Mouse (Mus musculus) heart, postnatal 10 days (tissue): ENCODE data around the gene Gjd3. TPM values are rescaled to one million over a fixed set of nuclear protein-coding genes. Genes with fewer than 3 reads are reported as not detected.
A peak's percentile ranks its signal among the peaks of the same experiment; 100 is the strongest.
"Not testable (repeated sequence)": the region's sequence is repeated elsewhere in the genome, so short reads cannot be mapped to it uniquely, and the experiment has no call there.

Source experiments
- DNase-seq, 2 experiments: peaks; one replicate each; pipeline ENCODE4 v3.0.0; 2021
- intact Hi-C: fragments of 180-260 bp; cut with DNase I; formaldehyde crosslinking; loops from one replicate; pipeline ENCODE4 v1.15.1; 2025
- total RNA-seq, 2 experiments: library from RNA; stranded (reverse); gene quantifications; 2 replicates each; pipeline ENCODE4 v1.2.3; 2021

The Gjd3 gene
- total RNA-seq, 2 experiments from 2014 or later: 1.3 to 2.0 TPM

GRCm38 (mm10) chr11:98937914-98938694 lies 44.7 kb downstream of the Gjd3 start:
- intact Hi-C loops: loop anchor here (2.0 kb wide), 1 partner anchor 23 kb away; no protein-coding TSS in a partner anchor
- DNase-seq: peak; percentile 74

GRCm38 (mm10) chr11:98937410-98937913 lies 45.4 kb downstream of the Gjd3 start:
- DNase-seq: peak; percentile 92 to 93
- intact Hi-C loops: loop anchor here (2.0 kb wide), 1 partner anchor 23 kb away; no protein-coding TSS in a partner anchor

- DNase-seq: peak; percentile 61 to 64
- intact Hi-C loops: loop anchor here (2.0 kb wide), 1 partner anchor 24 kb away; no protein-coding TSS in a partner anchor
These were observed 46.0 kb downstream of the Gjd3 start for GRCm38 (mm10) chr11:98936606-98937409.

- intact Hi-C loops: loop anchor here (2.0 kb wide), 1 partner anchor 25 kb away; no protein-coding TSS in a partner anchor
- DNase-seq: peak; percentile 90
These were observed 46.6 kb downstream of the Gjd3 start for GRCm38 (mm10) chr11:98936170-98936569.

GRCm38 (mm10) chr11:98935123-98935522 lies 47.7 kb downstream of the Gjd3 start:
- DNase-seq: peak in 1 of 2 experiments; percentile 5
- intact Hi-C loops: no loop called here

- intact Hi-C loops: loop anchor here (5.0 kb wide), 1 partner anchor 188 kb away; no protein-coding TSS in a partner anchor
- DNase-seq: no peak
These were observed 48.4 kb downstream of the Gjd3 start for GRCm38 (mm10) chr11:98934367-98934766.

- intact Hi-C loops: loop anchor here (1.0 to 5.0 kb wide), 2 partner anchors 38 to 188 kb away; no protein-coding TSS in a partner anchor
- DNase-seq: not testable (repeated sequence)
These were observed 49.0 kb downstream of the Gjd3 start for GRCm38 (mm10) chr11:98933847-98934246.

- DNase-seq: peak; percentile 86 to 87
- intact Hi-C loops: loop anchor here (1.0 to 5.0 kb wide), 2 partner anchors 39 to 189 kb away; no protein-coding TSS in a partner anchor
These were observed 49.7 kb downstream of the Gjd3 start for GRCm38 (mm10) chr11:98933151-98933550.

- peak in 1 of 2 experiments; percentile 66 for DNase-seq
- intact Hi-C loops: loop anchor here (1.0 to 5.0 kb wide), 2 partner anchors 40 to 190 kb away; no protein-coding TSS in a partner anchor
These were observed 50.3 kb downstream of the Gjd3 start for GRCm38 (mm10) chr11:98932293-98933091.

Other genes with a start within 250 kb of the Gjd3 start
- gene Thra, start 242.4 kb downstream of the Gjd3 start, total RNA-seq: 100 to 1,000 TPM; 172 to 190 TPM
- gene Nr1d1, start 207.7 kb downstream of the Gjd3 start, total RNA-seq: 10 to 100 TPM; 31.1 to 32.7 TPM
- gene Msl1, start 187.5 kb downstream of the Gjd3 start, total RNA-seq: 10 to 100 TPM; 70.3 to 83.4 TPM
- gene Casc3, start 178.1 kb downstream of the Gjd3 start, total RNA-seq: 10 to 100 TPM; 29.0 to 29.7 TPM
- under 1 TPM; 0.79 to 0.87 TPM for gene Rapgefl1, start 146.2 kb downstream of the Gjd3 start, total RNA-seq
- gene Wipf2, start 119.4 kb downstream of the Gjd3 start, total RNA-seq: 10 to 100 TPM; 12.4 to 13.0 TPM
- gene Cdc6, start 75.2 kb downstream of the Gjd3 start, total RNA-seq: 1 to 10 TPM; 3.3 to 3.6 TPM
- 10 to 100 TPM; 31.9 to 33.0 TPM for gene Rara, start 55.2 kb downstream of the Gjd3 start, total RNA-seq
- gene Top2a, start 41.2 kb upstream of the Gjd3 start, total RNA-seq: 10 to 100 TPM; 53.3 to 57.0 TPM
- 100 to 1,000 TPM; 192 to 218 TPM for gene Igfbp4, start 58.2 kb upstream of the Gjd3 start, total RNA-seq
- gene Tns4, start 106.3 kb upstream of the Gjd3 start, total RNA-seq: under 1 TPM; 0.12 TPM
- under 1 TPM; 0.42 to 0.62 TPM for gene Ccr7, start 172.1 kb upstream of the Gjd3 start, total RNA-seq
- gene Smarce1, start 248.0 kb upstream of the Gjd3 start, total RNA-seq: 10 to 100 TPM; 68.3 to 76.9 TPM